Comparison of ENCODE assay signal across 17 mouse cellular contexts in the genomic region with DNA sequence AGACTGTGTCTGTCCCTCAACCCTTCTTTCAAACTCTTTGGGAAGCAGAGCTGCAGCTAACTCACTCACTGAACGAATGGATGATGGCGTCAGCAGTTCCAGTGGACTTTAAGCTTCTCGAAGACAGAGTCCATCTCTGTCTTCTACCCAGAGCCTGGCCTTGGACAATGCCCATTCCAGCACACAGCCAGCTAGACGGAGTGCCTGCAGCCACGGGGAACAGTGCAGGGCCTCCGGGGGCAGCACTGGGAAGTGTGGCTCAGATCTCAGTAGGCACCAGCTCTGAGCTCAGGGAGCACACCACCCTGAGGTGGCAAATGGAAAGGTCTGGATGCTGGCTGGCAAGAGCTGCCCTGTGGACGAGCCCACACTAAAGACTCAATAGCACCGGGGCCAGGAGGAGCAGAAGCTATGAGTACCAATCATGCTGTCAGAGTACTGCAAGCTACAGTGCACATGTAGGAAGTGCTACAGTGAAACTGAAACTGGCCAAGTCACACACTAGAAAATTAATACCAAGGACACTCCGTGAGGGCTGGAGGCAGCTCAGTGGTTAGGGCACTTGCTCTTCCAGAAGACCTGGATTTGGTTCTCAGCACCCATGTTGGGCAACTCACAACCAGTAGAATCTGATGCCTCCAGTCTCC. TPM values are rescaled to one million over a fixed set of nuclear protein-coding genes. Genes with fewer than 3 reads are reported as not detected.
A peak's percentile ranks its signal among the peaks of the same experiment; 100 is the strongest.
DNase-seq lines count a peak whose midpoint lies in the region; ATAC-seq and TF ChIP-seq lines count a peak whose summit lies in the region.
"Had no signal": no experiment of that assay in that cellular context is flagged by ENCODE, and none has a peak within 500 bp of the region (broad histone marks: within the 10 kb centered on the region; RNA-seq: fewer than 3 reads in every experiment).

No protein-coding gene starts in this region.

- H3K9ac ChIP-seq in liver, adult 2 months (ENCODE audit: low read depth, low read length) = no peak overlapping the region
- H3K9ac ChIP-seq: limb, embryonic 13.5 days; neural tube, embryonic 13.5 days had no signal

- peaks cover 5% of the 10 kb centered on the region for H3K4me1 ChIP-seq in liver, adult 2 months (ENCODE audit: control insufficient read depth, insufficient read depth, low read length)
- H3K4me1 ChIP-seq: embryonic facial prominence, embryonic 10.5 days; forebrain, embryonic 10.5 days; midbrain, embryonic 10.5 days; neural tube, embryonic 13.5 days had no signal

- no peak overlapping the region for H3K4me3 ChIP-seq in liver, adult 2 months (ENCODE audit: insufficient read depth, low read depth, low read length)
- H3K4me3 ChIP-seq: embryonic facial prominence, embryonic 10.5 days; forebrain, embryonic 10.5 days; limb, embryonic 13.5 days; midbrain, embryonic 10.5 days; neural tube, embryonic 13.5 days had no signal

- no peaks in the 10 kb centered on the region for H3K27me3 ChIP-seq in liver, adult 2 months (ENCODE audit: control insufficient read depth, insufficient read depth, low read length)
- H3K27me3 ChIP-seq: limb, embryonic 13.5 days; neural tube, embryonic 13.5 days had no signal

- no peaks in the 10 kb centered on the region for H3K79me2 ChIP-seq in liver, adult 2 months (ENCODE audit: control insufficient read depth, insufficient read depth, low read length)

- peak; percentile 32 to 50; a peak in 2 of 4 replicates for ATAC-seq in hematopoietic stem cell, adult 5-6 weeks (replicated peaks in 1 of 2; ENCODE audit: insufficient read depth in 1 of 2, low FRiP score in 2 of 2, low TSS enrichment in 1 of 2, low read depth in 1 of 2, poor library complexity in 2 of 2, severe bottlenecking in 2 of 2)
- peak; percentile 42 for ATAC-seq in neutrophil, adult 5-6 weeks (ENCODE audit: extremely low read depth, insufficient number of reproducible peaks, low FRiP score, poor library complexity, severe bottlenecking)

- H3K27ac ChIP-seq in liver, adult 2 months (replicated peaks; ENCODE audit: insufficient read depth, low read depth, low read length) = no peak overlapping the region
- H3K27ac ChIP-seq: embryonic facial prominence, embryonic 10.5 days; forebrain, embryonic 10.5 days; midbrain, embryonic 10.5 days; neural tube, embryonic 13.5 days had no signal

- no peak for TF ChIP-seq POLR2A in liver, adult 2 months (IDR thresholded peaks at IDR 0.05; ENCODE audit: extremely low read depth, insufficient read depth, low read length)

- DNase-seq in liver, adult 2 months (ENCODE audit: extremely low read depth, low read depth, low spot score) = peak; percentile 52
- DNase-seq in liver = no peak
- DNase-seq in kidney, postnatal 10 days = peak; percentile 27
- no peak for DNase-seq in gastrocnemius, postnatal 4 days (ENCODE audit: low spot score in 2 of 2)
- DNase-seq in c-Kit-positive CD71-positive TER-119-positive erythroid progenitor cells, embryonic 14.5 days (ENCODE audit: low spot score) = no peak
- DNase-seq: cerebellum, adult 2 months; gastrocnemius, postnatal 10 days; heart, postnatal 36 days; right cerebral cortex, postnatal 4 days; thymus, postnatal 36 days had no signal

- no peak for TF ChIP-seq CTCF in liver, adult 2 months (IDR thresholded peaks at IDR 0.05; ENCODE audit: low read depth, low read length)

- WGBS in liver, adult 2 months = 69% methylated on average over 9 of the region's 9 CpGs

- H3K36me3 ChIP-seq in liver, adult 2 months (ENCODE audit: control insufficient read depth, insufficient read depth, low read length) = peaks cover 18% of the 10 kb centered on the region; the same call in 1 of the 2 replicates

RNA-seq across cellular contexts. Expression of gene Mxd1, which starts 14.6 kb away (rescaled TPM):
- total RNA-seq in liver, adult 2 months (2014; rRNA removed) = 2.0 and 2.6 TPM in 2 replicates
- polyA plus RNA-seq in liver, adult 2 months (2012; rRNA removed) = 2.7 and 2.8 TPM in 2 replicates
- total RNA-seq in hematopoietic stem cell, adult 5-6 weeks (2017) = 35.1 and 46.5 TPM in 2 replicates
- 846 and 903 TPM in 2 replicates for total RNA-seq in neutrophil, adult 5-6 weeks (2017)
- total RNA-seq in gastrocnemius, postnatal 4 days (2021) = 1 to 10 TPM; 6.7 to 9.8 TPM

RNA-seq across cellular contexts. Expression of gene Asprv1, which starts 26.4 kb away (rescaled TPM):
- not detected in 2 replicates for total RNA-seq in liver, adult 2 months (2014; rRNA removed)
- 0.07 and 0.10 TPM in 2 replicates for polyA plus RNA-seq in liver, adult 2 months (2012; rRNA removed)
- total RNA-seq in hematopoietic stem cell, adult 5-6 weeks (2017) = 0.69 and 6.6 TPM in 2 replicates
- 195 and 207 TPM in 2 replicates for total RNA-seq in neutrophil, adult 5-6 weeks (2017)
- under 1 TPM; 0.42 to 0.67 TPM for total RNA-seq in gastrocnemius, postnatal 4 days (2021)
- total RNA-seq: heart, postnatal 36 days had no signal

RNA-seq across cellular contexts. Expression of gene Snrnp27, which starts 29.9 kb away (rescaled TPM):
- 14.3 and 18.7 TPM in 2 replicates for total RNA-seq in liver, adult 2 months (2014; rRNA removed)
- 6.6 and 8.6 TPM in 2 replicates for polyA plus RNA-seq in liver, adult 2 months (2012; rRNA removed)
- total RNA-seq in hematopoietic stem cell, adult 5-6 weeks (2017) = 83.7 and 90.9 TPM in 2 replicates
- total RNA-seq in neutrophil, adult 5-6 weeks (2017) = 58.8 and 65.9 TPM in 2 replicates
- 10 to 100 TPM; 80.8 to 86.3 TPM for total RNA-seq in gastrocnemius, postnatal 4 days (2021)

Comparison
In these comparisons a context has a peak if more than half of its experiments do, and no peak if none do; other contexts are left out.
1. DNase-seq: peak in liver, adult 2 months (single experiment) and kidney, postnatal 10 days (single experiment); none in liver (single experiment), gastrocnemius, postnatal 4 days (0 of 2) and c-Kit-positive CD71-positive TER-119-positive erythroid progenitor cells, embryonic 14.5 days (single experiment).
2. RNA of gene Mxd1, which starts 14.6 kb away (total RNA-seq): 846 to 903 TPM in neutrophil, adult 5-6 weeks; 35.1 to 46.5 TPM in hematopoietic stem cell, adult 5-6 weeks, 6.7 to 9.8 TPM in gastrocnemius, postnatal 4 days and 2.0 to 2.6 TPM in liver, adult 2 months; every median in the first group is over 10 times any median in the second.
3. RNA of gene Asprv1, which starts 26.4 kb away (total RNA-seq): 195 to 207 TPM in neutrophil, adult 5-6 weeks; 0.69 to 6.6 TPM in hematopoietic stem cell, adult 5-6 weeks, 0.42 to 0.67 TPM in gastrocnemius, postnatal 4 days and not detected in liver, adult 2 months; every median in the first group is over 10 times any median in the second.